Mouse (Mus musculus): ENCODE data around the gene Slc18a3.

Gene Slc18a3

GRCm38 (mm10) chr14:32464601-32465505, at the start of gene Slc18a3:
Slc18a3 (minus strand) TSS chr14:32464850.
- DNase-seq (ENCODE audit: low spot score) = no peak

- peak; percentile 97 for DNase-seq (ENCODE audit: low spot score)
Measured at GRCm38 (mm10) chr14:32513336-32514032, 48.8 kb upstream of the Slc18a3 start, which contains the start of gene Ercc6. Ercc6 (plus strand) TSS chr14:32513521.

- no peak for DNase-seq (ENCODE audit: low spot score)
Measured at GRCm38 (mm10) chr14:32512912-32513311, 48.3 kb upstream of the Slc18a3 start.

- no peak for DNase-seq (ENCODE audit: low spot score)
Measured at GRCm38 (mm10) chr14:32509443-32509961, 44.9 kb upstream of the Slc18a3 start.

GRCm38 (mm10) chr14:32508105-32508835, 43.6 kb upstream of the Slc18a3 start:
- peak; percentile 62 for DNase-seq (ENCODE audit: low spot score)

GRCm38 (mm10) chr14:32507216-32507615, 42.6 kb upstream of the Slc18a3 start:
- DNase-seq (ENCODE audit: low spot score) = peak; percentile 76

GRCm38 (mm10) chr14:32506329-32506728, 41.7 kb upstream of the Slc18a3 start:
- DNase-seq (ENCODE audit: low spot score) = no peak

- no peak for DNase-seq (ENCODE audit: low spot score)
Measured at GRCm38 (mm10) chr14:32503897-32504296, 39.2 kb upstream of the Slc18a3 start.

GRCm38 (mm10) chr14:32502764-32503688, 38.4 kb upstream of the Slc18a3 start:
- no peak for DNase-seq (ENCODE audit: low spot score)

GRCm38 (mm10) chr14:32501303-32501702, 36.7 kb upstream of the Slc18a3 start:
- no peak for DNase-seq (ENCODE audit: low spot score)

GRCm38 (mm10) chr14:32496115-32496850, 31.6 kb upstream of the Slc18a3 start:
- no peak for DNase-seq (ENCODE audit: low spot score)

GRCm38 (mm10) chr14:32492521-32492920, 27.9 kb upstream of the Slc18a3 start:
- DNase-seq (ENCODE audit: low spot score) = no peak

GRCm38 (mm10) chr14:32482061-32482460, 17.4 kb upstream of the Slc18a3 start:
- no peak for DNase-seq (ENCODE audit: low spot score)

- DNase-seq (ENCODE audit: low spot score) = no peak
Measured at GRCm38 (mm10) chr14:32477581-32477980, 12.9 kb upstream of the Slc18a3 start.

- DNase-seq (ENCODE audit: low spot score) = no peak
Measured at GRCm38 (mm10) chr14:32476559-32476958, 11.9 kb upstream of the Slc18a3 start.

- DNase-seq (ENCODE audit: low spot score) = peak; percentile 77
Measured at GRCm38 (mm10) chr14:32472996-32473395, 8.3 kb upstream of the Slc18a3 start.

GRCm38 (mm10) chr14:32467606-32468005, 3.0 kb upstream of the Slc18a3 start:
- DNase-seq (ENCODE audit: low spot score) = peak; percentile 87

- DNase-seq (ENCODE audit: low spot score) = no peak
Measured at GRCm38 (mm10) chr14:32465889-32466288, 1.2 kb upstream of the Slc18a3 start, which contains the start of gene Chat. Chat (minus strand) TSS chr14:32465989.

GRCm38 (mm10) chr14:32465506-32465870, 838 bp upstream of the Slc18a3 start:
- no peak for DNase-seq (ENCODE audit: low spot score)

All from testis, postnatal 10 days (tissue).